Mouse (Mus musculus) forebrain, embryonic 16.5 days (tissue): ENCODE results near the gene Skiv2l. TPM values are rescaled to one million over a fixed set of nuclear protein-coding genes. Genes with fewer than 3 reads are reported as not detected.

ENCODE experiments used
- ATAC-seq: fragments of 200-750 bp; cut with Nextera tagmentation; 2 replicates; pipeline ENCODE4 v1.8.0; 2017; ENCODE audit warnings: mild to moderate bottlenecking, moderate library complexity
- H3K27ac ChIP-seq: fragments of 300-500 bp; sonication (generic); 2 replicates; pipeline ENCODE4 v1.5.1; 2014; ENCODE audit warnings: low read length, control low read depth
- H3K27me3 ChIP-seq: fragments of 300-500 bp; sonication (generic); replicated peaks from 2 replicates; pipeline ENCODE4 v1.6.1; 2014; ENCODE audit warnings: low read length; ENCODE audit not compliant: control insufficient read depth, insufficient read depth
- H3K36me3 ChIP-seq: fragments of 300-500 bp; sonication (generic); 2 replicates; pipeline ENCODE4 v1.6.1; 2014; ENCODE audit not compliant: control insufficient read depth, insufficient read depth
- H3K4me1 ChIP-seq: fragments of 300-500 bp; sonication (generic); replicated peaks from 2 replicates; pipeline ENCODE4 v1.6.1; 2014; ENCODE audit warnings: low read length; ENCODE audit not compliant: control insufficient read depth, insufficient read depth
- H3K4me2 ChIP-seq: fragments of 300-500 bp; sonication (generic); 2 replicates; pipeline ENCODE4 v1.6.1; 2014; ENCODE audit warnings: mild to moderate bottlenecking, low read length, control low read depth
- H3K4me3 ChIP-seq: fragments of 300-500 bp; sonication (generic); replicated peaks from 2 replicates; pipeline ENCODE4 v1.5.1; 2014; ENCODE audit warnings: mild to moderate bottlenecking, low read length, control low read depth
- H3K9ac ChIP-seq: fragments of 300-500 bp; sonication (generic); replicated peaks from 2 replicates; pipeline ENCODE4 v1.6.1; 2014; ENCODE audit warnings: low read depth, low read length, control low read depth
- H3K9me3 ChIP-seq: fragments of 300-500 bp; sonication (generic); 2 replicates; pipeline ENCODE4 v1.6.1; 2016; ENCODE audit warnings: low read length; ENCODE audit not compliant: control insufficient read depth
- WGBS: fragments of 180-500 bp; shearing (Covaris S2); extraction: QIAGEN DNeasy Blood & Tissue Kit; methylation state at CpG from one replicate; pipeline ENCODE4 v1.1.7; 2014; 5-methylcytosine and 5-hydroxymethylcytosine counted together
- polyA plus RNA-seq: library from polyadenylated mRNA; unstranded; fragments of >200 nt; fragmentation: Nextera tagmentation; extraction: Ambion mirVana; gene quantifications from 2 replicates; pipeline ENCODE4 v1.2.1, GENCODE M21; 2015

Skiv2l gene
- polyA plus RNA-seq: 65.6 and 67.5 TPM in 2 replicates

- Histone ChIP-seq H3K4me3 (peak within 1 kb of the TSS; percentile 90), H3K9me3 (no peaks in the 10 kb centered on the region), H3K36me3 (peaks cover 16% of the 10 kb centered on the region; the same call in 1 of the 2 replicates), H3K9ac (peak within 1 kb of the TSS; percentile 79), H3K4me2 (peak within 1 kb of the TSS; percentile 95), H3K4me1 (peaks cover 18% of the 10 kb centered on the region), H3K27ac (0 out of 2 replicates have a peak within 1 kb of the TSS, but pooled peaks have one; percentile 30), H3K27me3 (no peaks in the 10 kb centered on the region)
- under 1% methylated on average over 64 of the region's 65 CpGs for WGBS
- peak; percentile 98 for ATAC-seq
Measured at GRCm38 (mm10) chr17:34849722-34850516, at the start of gene Skiv2l, which contains the start of gene Nelfe. TSS of gene Skiv2l (minus strand) at chr17:34850210. TSS of gene Nelfe (plus strand) at chr17:34850391.

- no peaks in the 10 kb centered on the region for H3K9me3 ChIP-seq
- H3K27me3 ChIP-seq: no peaks in the 10 kb centered on the region
- peak overlapping the region; percentile 75 for H3K4me2 ChIP-seq
- peak overlapping the region; percentile 94 for H3K27ac ChIP-seq
- H3K4me1 ChIP-seq: peaks cover 40% of the 10 kb centered on the region
- ATAC-seq: 0 out of 2 replicates have a peak, but pooled peaks have one; percentile 4
- H3K4me3 ChIP-seq: peak overlapping the region; percentile 94
- H3K36me3 ChIP-seq: peaks cover 13% of the 10 kb centered on the region
- WGBS: under 1% methylated on average over 40 of the region's 45 CpGs
- peak overlapping the region; percentile 98 for H3K9ac ChIP-seq
Measured at GRCm38 (mm10) chr17:34899053-34899889, 49.3 kb upstream of the Skiv2l start.

GRCm38 (mm10) chr17:34898706-34899052, 48.7 kb upstream of the Skiv2l start:
- peaks cover 13% of the 10 kb centered on the region for H3K36me3 ChIP-seq
- peak overlapping the region; percentile 94 for H3K4me3 ChIP-seq
- H3K4me2 ChIP-seq: peak overlapping the region; percentile 75
- H3K27ac ChIP-seq: peak overlapping the region; percentile 94
- no peaks in the 10 kb centered on the region for H3K9me3 ChIP-seq
- H3K9ac ChIP-seq: peak overlapping the region; percentile 98
- no peaks in the 10 kb centered on the region for H3K27me3 ChIP-seq
- H3K4me1 ChIP-seq: peaks cover 43% of the 10 kb centered on the region
- no peak for ATAC-seq
- 2% methylated on average over 10 of the region's 47 CpGs for WGBS

GRCm38 (mm10) chr17:34898160-34898586, 48.2 kb upstream of the Skiv2l start, which contains the start of the genes C2 and Ehmt2:
TSS of gene C2 (minus strand) at chr17:34898265.
TSS of gene Ehmt2 (plus strand) at chr17:34898469.
- H3K4me1 ChIP-seq: peaks cover 46% of the 10 kb centered on the region
- peak within 1 kb of the TSS; percentile 94 for H3K27ac ChIP-seq
- WGBS: 0% methylated on average over 32 of the region's 44 CpGs
- ATAC-seq: peak; percentile 24
- peak within 1 kb of the TSS; percentile 98 for H3K9ac ChIP-seq
- peak within 1 kb of the TSS; percentile 94 for H3K4me3 ChIP-seq
- H3K4me2 ChIP-seq: peak within 1 kb of the TSS; percentile 75
- H3K36me3 ChIP-seq: peaks cover 13% of the 10 kb centered on the region
- H3K27me3 ChIP-seq: no peaks in the 10 kb centered on the region
- H3K9me3 ChIP-seq: no peaks in the 10 kb centered on the region

- Histone ChIP-seq H3K27ac (peak overlapping the region; percentile 94), H3K9me3 (no peaks in the 10 kb centered on the region), H3K27me3 (no peaks in the 10 kb centered on the region), H3K4me1 (peaks cover 46% of the 10 kb centered on the region), H3K9ac (peak overlapping the region; percentile 98), H3K36me3 (peaks cover 9% of the 10 kb centered on the region), H3K4me2 (peak overlapping the region; percentile 67), H3K4me3 (peak overlapping the region; percentile 94)
- ATAC-seq: no peak
- 12% methylated on average over 10 of the region's 10 CpGs for WGBS
Measured at GRCm38 (mm10) chr17:34897373-34898159, 47.6 kb upstream of the Skiv2l start.

- Histone ChIP-seq H3K9ac (no peak overlapping the region), H3K27me3 (no peaks in the 10 kb centered on the region), H3K4me3 (no peak overlapping the region), H3K4me2 (peak overlapping the region; percentile 14), H3K9me3 (no peaks in the 10 kb centered on the region), H3K27ac (no peak overlapping the region), H3K36me3 (peaks cover 8% of the 10 kb centered on the region), H3K4me1 (peaks cover 46% of the 10 kb centered on the region)
- whole genome bisulfite sequencing: 81% methylated on average over 17 of the region's 17 CpGs
- no peak for ATAC-seq
Measured at GRCm38 (mm10) chr17:34896366-34896765, 46.4 kb upstream of the Skiv2l start.

GRCm38 (mm10) chr17:34895724-34896123, 45.7 kb upstream of the Skiv2l start:
- 86% methylated on average over 15 of the region's 15 CpGs for WGBS
- ATAC-seq: no peak
- peaks cover 44% of the 10 kb centered on the region for H3K4me1 ChIP-seq

GRCm38 (mm10) chr17:34894801-34895530, 45.0 kb upstream of the Skiv2l start:
- Histone ChIP-seq H3K27me3 (no peaks in the 10 kb centered on the region), H3K4me3 (peak overlapping the region; percentile 55), H3K36me3 (peaks cover 5% of the 10 kb centered on the region), H3K9me3 (no peaks in the 10 kb centered on the region), H3K4me2 (peak overlapping the region; percentile 69), H3K4me1 (peaks cover 37% of the 10 kb centered on the region), H3K27ac (peak overlapping the region; percentile 92), H3K9ac (peak overlapping the region; percentile 93)
- 5% methylated on average over 47 of the region's 51 CpGs for WGBS
- peak; percentile 29 for ATAC-seq

More at GRCm38 (mm10) chr17:34895724-34896123, 45.7 kb upstream of the Skiv2l start:
- Histone ChIP-seq H3K4me2 (peak overlapping the region; percentile 69), H3K4me3 (peak overlapping the region; percentile 55), H3K36me3 (peaks cover 5% of the 10 kb centered on the region), H3K27ac (peak overlapping the region; percentile 92), H3K9me3 (no peaks in the 10 kb centered on the region), H3K9ac (peak overlapping the region; percentile 93), H3K27me3 (no peaks in the 10 kb centered on the region)
